Mouse (Mus musculus): ENCODE measurements at regions not wholly inside any gene's neighbourhood (a gene's known extent, or its start where the extent isn't known, plus 50 kb on each side); places are given as distances from the start of the nearest gene placed in this dataset.

DNA sequence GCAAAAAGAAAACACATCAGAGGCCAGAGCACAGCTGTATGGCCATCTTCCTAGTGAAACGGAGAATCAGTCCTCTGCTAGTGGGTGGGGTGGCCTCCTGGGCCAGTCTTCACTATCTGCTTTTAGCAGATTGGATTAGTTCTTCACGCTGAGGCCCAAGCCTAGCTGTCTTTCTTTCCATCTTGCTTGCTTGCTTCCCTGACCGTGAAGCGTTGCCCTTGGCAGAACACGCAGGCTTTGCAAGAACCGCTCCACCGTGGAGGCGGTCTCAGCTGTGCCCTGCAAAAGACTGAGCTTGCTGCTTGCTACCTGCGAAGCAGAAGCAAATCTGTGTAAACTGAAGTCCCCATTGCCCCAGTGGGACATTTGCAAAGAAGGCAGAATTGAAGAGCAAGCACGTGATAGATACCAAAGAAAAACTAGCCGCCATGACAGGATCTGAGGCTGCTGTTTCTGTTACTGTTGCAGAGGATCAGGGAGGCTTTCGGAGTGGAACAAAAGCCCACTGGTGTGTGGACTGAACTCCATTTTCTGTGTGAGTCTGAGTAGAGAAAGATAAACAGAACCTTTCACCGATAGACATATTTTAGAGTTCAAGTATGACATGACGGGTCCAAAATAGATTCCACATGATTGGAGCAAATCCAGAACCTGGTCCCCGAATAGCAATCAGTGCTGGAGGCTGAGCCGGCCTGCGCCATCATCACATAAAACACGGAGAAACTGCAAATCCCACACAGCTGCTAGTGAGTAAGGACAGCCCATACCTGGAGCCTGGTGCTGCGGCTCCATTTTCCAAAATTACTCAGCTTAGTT lies 558.2 kb upstream of the Mpdz start:
- in situ Hi-C loops (cut with MboI; ENCODE audit: low pct_unique_long_range_greater_than_20kb in 1 of 2, low sequenced_read_pairs in 2 of 2, unreplicated experiment in 1 of 2) = no loop called here

GRCm38 (mm10) chr4:81999654-82000314 lies 557.2 kb upstream of the Mpdz start:
- in situ Hi-C loops (cut with MboI; ENCODE audit: low pct_unique_long_range_greater_than_20kb in 1 of 2, low sequenced_read_pairs in 2 of 2, unreplicated experiment in 1 of 2) = no loop called here

GRCm38 (mm10) chr4:81999093-81999492 lies 556.5 kb upstream of the Mpdz start:
- in situ Hi-C loops (cut with MboI; ENCODE audit: low pct_unique_long_range_greater_than_20kb in 1 of 2, low sequenced_read_pairs in 2 of 2, unreplicated experiment in 1 of 2) = no loop called here

DNA sequence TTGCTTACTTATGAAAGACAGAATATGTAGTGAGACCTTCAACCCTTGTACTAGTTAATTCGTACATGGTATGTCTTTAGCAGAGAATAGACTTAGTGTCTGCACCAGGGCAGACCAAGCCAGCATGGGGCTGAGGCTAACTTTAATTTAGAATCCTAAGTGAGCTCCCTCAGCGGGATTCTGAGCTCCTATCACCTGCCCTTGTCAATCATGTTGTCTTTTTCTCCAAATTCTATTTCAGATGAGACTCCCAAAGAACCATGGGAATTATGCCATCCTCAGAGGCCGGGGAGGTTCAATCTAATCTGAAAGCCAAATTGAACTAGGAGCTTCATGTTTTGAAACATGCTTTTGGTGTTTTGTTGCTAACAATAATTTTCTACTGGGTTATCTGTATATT lies 553.8 kb upstream of the Mpdz start:
- in situ Hi-C loops (cut with MboI; ENCODE audit: low pct_unique_long_range_greater_than_20kb in 1 of 2, low sequenced_read_pairs in 2 of 2, unreplicated experiment in 1 of 2) = no loop called here

DNA sequence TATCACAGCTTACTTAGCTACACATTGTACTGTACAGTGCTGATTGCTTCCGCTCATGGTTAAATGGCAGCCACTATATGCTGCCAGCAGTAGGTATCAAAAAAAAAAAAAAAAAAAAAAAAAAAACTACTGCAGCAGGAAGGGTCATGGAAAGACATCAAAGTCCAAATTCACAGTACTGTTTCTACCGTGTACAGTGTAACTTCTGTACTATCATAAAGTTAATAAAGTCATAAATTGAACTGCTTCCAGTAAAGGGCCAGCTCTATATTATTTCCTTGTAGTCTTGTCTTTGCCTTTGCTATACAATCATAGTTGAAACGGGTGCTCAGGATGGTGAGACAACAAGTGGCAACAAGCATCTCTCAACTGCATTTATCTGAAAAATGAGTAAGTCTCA lies 552.6 kb upstream of the Mpdz start:
- in situ Hi-C loops (cut with MboI; ENCODE audit: low pct_unique_long_range_greater_than_20kb in 1 of 2, low sequenced_read_pairs in 2 of 2, unreplicated experiment in 1 of 2) = no loop called here

DNA sequence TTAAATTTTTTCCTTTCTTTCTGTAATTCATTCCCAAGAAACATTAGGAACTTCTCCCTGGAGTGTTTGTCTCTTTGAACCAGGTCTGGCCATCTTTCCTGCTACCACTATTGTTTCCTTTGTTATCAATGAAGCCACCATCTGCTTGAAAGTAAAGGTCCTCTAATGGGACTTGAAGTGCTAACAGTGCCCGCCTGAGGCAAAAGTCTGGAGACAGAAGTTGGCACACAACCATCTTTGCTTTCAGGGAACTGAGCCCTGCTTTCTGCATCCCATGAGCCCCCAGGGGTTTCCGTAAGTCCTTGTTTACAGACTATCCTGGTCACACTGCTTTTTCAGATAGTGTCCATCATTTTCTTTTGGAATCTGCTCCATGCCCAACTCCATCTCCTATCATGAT lies 546.2 kb upstream of the Mpdz start:
- in situ Hi-C loops (cut with MboI; ENCODE audit: low pct_unique_long_range_greater_than_20kb in 1 of 2, low sequenced_read_pairs in 2 of 2, unreplicated experiment in 1 of 2) = no loop called here

- in situ Hi-C loops (cut with MboI; ENCODE audit: low pct_unique_long_range_greater_than_20kb in 1 of 2, low sequenced_read_pairs in 2 of 2, unreplicated experiment in 1 of 2) = no loop called here
These were observed 544.0 kb upstream of the Mpdz start for GRCm38 (mm10) chr4:81986616-81987015.

- in situ Hi-C loops (cut with MboI; ENCODE audit: low pct_unique_long_range_greater_than_20kb in 1 of 2, low sequenced_read_pairs in 2 of 2, unreplicated experiment in 1 of 2) = no loop called here
These were observed 539.2 kb upstream of the Mpdz start for GRCm38 (mm10) chr4:81981811-81982210.

DNA sequence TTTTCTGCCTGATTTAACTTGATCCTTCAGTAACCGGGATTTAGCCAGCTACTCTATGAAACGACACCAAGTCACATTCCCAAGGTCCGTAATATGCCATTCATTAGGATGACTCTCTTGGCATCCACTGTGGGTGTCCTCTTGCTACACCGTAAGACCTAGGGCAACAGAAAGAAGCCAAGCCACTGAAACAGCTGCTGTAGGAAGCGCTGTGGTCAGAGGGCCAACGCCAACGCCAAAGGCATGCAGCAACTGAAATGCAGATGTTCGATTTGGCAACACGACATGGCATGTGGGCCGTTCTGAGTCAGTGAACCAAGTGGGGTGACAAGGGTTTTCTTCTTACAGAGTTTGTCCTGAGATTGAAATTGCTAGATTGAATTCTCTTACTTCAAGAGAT lies 527.9 kb upstream of the Mpdz start:
- in situ Hi-C loops (cut with MboI; ENCODE audit: low pct_unique_long_range_greater_than_20kb in 1 of 2, low sequenced_read_pairs in 2 of 2, unreplicated experiment in 1 of 2) = loop anchor here (25.0 kb wide), 2 partner anchors 617 to 642 kb away; no protein-coding TSS in a partner anchor

DNA sequence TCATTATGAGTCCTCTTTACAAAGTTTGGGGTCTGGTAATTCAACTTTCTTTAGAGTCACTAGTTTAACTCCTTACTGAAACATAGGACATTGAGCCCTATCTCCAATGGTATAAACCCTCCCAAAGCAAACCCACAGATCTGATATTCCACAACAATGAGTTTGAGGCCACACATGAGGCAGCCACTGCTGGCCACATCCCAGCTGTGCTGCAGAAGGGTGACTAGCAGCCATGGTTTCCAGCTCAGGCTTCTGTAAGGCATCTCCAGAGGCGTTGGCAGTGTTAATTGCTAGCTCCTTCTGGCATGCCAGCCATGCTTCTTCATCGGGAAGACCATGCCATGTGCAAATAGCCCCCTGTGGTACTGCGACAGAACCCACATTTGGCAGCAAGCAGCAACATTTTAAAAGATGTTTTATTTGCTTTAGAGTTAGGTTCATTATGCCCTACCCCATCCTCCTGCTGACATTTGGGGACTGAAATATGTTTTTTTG lies 527.1 kb upstream of the Mpdz start:
- in situ Hi-C loops (cut with MboI; ENCODE audit: low pct_unique_long_range_greater_than_20kb in 1 of 2, low sequenced_read_pairs in 2 of 2, unreplicated experiment in 1 of 2) = loop anchor here (25.0 kb wide), 2 partner anchors 618 to 643 kb away; no protein-coding TSS in a partner anchor

- in situ Hi-C loops (cut with MboI; ENCODE audit: low pct_unique_long_range_greater_than_20kb in 1 of 2, low sequenced_read_pairs in 2 of 2, unreplicated experiment in 1 of 2) = loop anchor here (25.0 kb wide), 2 partner anchors 621 to 646 kb away; no protein-coding TSS in a partner anchor
These were observed 523.5 kb upstream of the Mpdz start for GRCm38 (mm10) chr4:81966054-81966623.

- in situ Hi-C loops (cut with MboI; ENCODE audit: low pct_unique_long_range_greater_than_20kb in 1 of 2, low sequenced_read_pairs in 2 of 2, unreplicated experiment in 1 of 2) = loop anchor here (25.0 kb wide), 2 partner anchors 624 to 649 kb away; no protein-coding TSS in a partner anchor
These were observed 520.5 kb upstream of the Mpdz start for GRCm38 (mm10) chr4:81963112-81963511.

GRCm38 (mm10) chr4:81962586-81962985 lies 520.0 kb upstream of the Mpdz start:
- in situ Hi-C loops (cut with MboI; ENCODE audit: low pct_unique_long_range_greater_than_20kb in 1 of 2, low sequenced_read_pairs in 2 of 2, unreplicated experiment in 1 of 2) = loop anchor here (25.0 kb wide), 2 partner anchors 625 to 650 kb away; no protein-coding TSS in a partner anchor

DNA sequence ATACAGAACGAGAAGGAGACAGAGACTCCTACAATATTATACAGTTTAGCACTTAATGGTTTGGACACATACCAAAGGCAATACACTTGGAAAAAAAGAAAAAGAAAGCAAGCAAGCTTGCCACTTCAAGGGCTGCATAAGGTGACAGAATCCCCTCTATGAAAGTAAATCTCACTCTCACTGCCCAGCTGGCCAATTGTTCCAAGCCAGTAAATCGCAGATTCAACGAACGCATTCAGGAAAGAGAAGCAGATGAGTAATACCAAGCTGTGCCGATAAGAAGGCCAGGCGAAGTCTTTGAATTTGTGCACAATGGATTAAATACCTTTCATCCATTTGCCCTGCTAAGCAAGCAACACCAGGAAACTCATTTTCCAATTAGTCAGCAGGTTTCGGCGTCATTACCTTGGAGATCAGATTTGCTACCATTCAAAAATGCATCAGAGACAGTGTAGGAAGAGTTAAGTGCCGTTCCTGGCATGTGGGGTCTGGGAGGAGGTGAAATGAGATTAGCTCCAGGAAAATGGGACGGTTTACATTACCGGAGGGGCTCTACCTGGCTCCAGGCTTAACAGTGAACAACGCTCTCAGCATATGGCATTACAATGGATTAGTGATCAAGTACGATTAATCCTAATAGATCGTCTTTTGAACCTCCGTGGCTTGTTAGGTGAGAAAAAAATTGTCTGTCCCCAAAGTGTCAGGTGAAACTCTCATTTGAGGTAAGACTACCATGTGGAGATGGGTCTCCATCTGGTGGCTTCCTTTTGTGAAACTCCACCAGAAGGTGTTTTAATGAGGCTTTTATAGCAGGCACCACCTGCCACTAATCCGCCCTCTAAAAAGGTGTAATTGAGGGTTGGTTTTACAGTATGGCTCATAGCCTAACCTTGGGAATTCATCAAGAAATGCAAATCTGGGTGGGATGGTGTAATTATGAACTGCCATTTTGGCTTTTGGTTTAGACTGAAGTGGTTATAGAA lies 518.2 kb upstream of the Mpdz start:
- in situ Hi-C loops (cut with MboI; ENCODE audit: low pct_unique_long_range_greater_than_20kb in 1 of 2, low sequenced_read_pairs in 2 of 2, unreplicated experiment in 1 of 2) = loop anchor here (25.0 kb wide), 2 partner anchors 626 to 651 kb away; no protein-coding TSS in a partner anchor

DNA sequence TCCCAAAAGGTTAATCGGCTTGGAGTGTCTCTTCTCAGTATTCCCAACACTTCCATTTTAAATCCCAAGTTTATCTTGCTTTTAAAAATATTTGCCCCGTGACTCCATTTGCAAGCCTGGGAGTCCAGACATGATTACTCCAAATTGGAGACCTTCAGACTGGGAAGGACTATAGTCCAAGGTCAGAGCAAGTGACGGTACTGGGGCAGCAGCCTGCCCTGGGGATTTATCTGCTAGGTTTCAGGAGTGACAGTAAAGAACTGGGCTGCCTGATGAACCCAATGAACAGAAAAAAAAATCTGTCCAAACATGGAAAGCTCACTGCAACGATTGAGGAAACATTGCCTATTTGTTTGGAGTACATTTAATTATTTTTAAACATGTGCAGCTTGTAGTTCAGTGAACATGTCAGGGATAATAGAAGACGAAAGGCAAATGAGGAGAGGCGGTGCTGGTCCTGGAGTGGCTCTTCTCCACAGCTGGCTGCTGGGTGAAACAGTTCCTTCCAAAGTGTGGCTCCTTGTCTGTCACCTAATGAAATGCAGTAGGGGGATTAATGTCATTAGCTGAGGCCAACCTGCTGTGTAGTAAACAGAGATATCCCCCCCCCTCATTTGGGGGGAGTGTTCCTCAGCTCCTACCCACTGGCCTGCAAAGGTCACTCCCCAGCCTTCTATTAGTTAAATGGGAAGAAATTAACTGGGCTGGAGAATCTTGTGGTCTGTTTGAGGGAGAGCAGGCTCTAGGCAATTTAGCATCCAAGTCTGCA lies 514.5 kb upstream of the Mpdz start:
- in situ Hi-C loops (cut with MboI; ENCODE audit: low pct_unique_long_range_greater_than_20kb in 1 of 2, low sequenced_read_pairs in 2 of 2, unreplicated experiment in 1 of 2) = loop anchor here (25.0 kb wide), 2 partner anchors 630 to 655 kb away; no protein-coding TSS in a partner anchor

- in situ Hi-C loops (cut with MboI; ENCODE audit: low pct_unique_long_range_greater_than_20kb in 1 of 2, low sequenced_read_pairs in 2 of 2, unreplicated experiment in 1 of 2) = loop anchor here (25.0 kb wide), 2 partner anchors 634 to 659 kb away; no protein-coding TSS in a partner anchor
These were observed 510.4 kb upstream of the Mpdz start for GRCm38 (mm10) chr4:81953023-81953422.

GRCm38 (mm10) chr4:81937384-81937783 lies 494.8 kb upstream of the Mpdz start:
- in situ Hi-C loops (cut with MboI; ENCODE audit: low pct_unique_long_range_greater_than_20kb in 1 of 2, low sequenced_read_pairs in 2 of 2, unreplicated experiment in 1 of 2) = no loop called here
